Mouse (Mus musculus) MEL (cell line): ENCODE measurements at regions not wholly inside any gene's neighbourhood (a gene's known extent, or its start where the extent isn't known, plus 50 kb on each side); places are given as distances from the start of the nearest gene placed in this dataset.

Experiments
- DNase-seq: peaks from one replicate; pipeline ENCODE4 v3.0.0; 2011; ENCODE audit warnings: low read depth, low spot score
- H3K27ac ChIP-seq: 2 replicates; pipeline ENCODE4 v1.5.1; 2012; ENCODE audit warnings: low read depth, mild to moderate bottlenecking, control low read depth, low read length, moderate library complexity; ENCODE audit not compliant: control insufficient read depth
- H3K27me3 ChIP-seq, 2 experiments: fragments of 150-350 bp in 1 of 2; sonication (generic) in 1 of 2; 2 replicates each; pipeline ENCODE4 v1.6.1; 2012; ENCODE audit warnings: low read length in 2 of 2, mild to moderate bottlenecking in 2 of 2, improper control_type of control experiment in 1 of 2, moderate library complexity in 1 of 2; ENCODE audit not compliant: insufficient read depth in 2 of 2, control insufficient read depth in 1 of 2
- H3K36me3 ChIP-seq, 2 experiments: 2 replicates each; pipeline ENCODE4 v1.6.1; 2012 to 2014; ENCODE audit warnings: low read length in 2 of 2, improper control_type of control experiment in 1 of 2, inconsistent platforms in 1 of 2, mild to moderate bottlenecking in 1 of 2; ENCODE audit not compliant: insufficient read depth in 2 of 2, control insufficient read depth in 1 of 2
- H3K4me1 ChIP-seq, 2 experiments: fragments of 150-350 bp in 1 of 2; sonication (generic) in 1 of 2; 2 replicates each; pipeline ENCODE4 v1.6.1; 2012; ENCODE audit warnings: low read length in 2 of 2, improper control_type of control experiment in 1 of 2, mild to moderate bottlenecking in 1 of 2; ENCODE audit not compliant: insufficient read depth in 2 of 2, control insufficient read depth in 1 of 2
- H3K4me3 ChIP-seq, 2 experiments: fragments of 150-350 bp in 1 of 2; sonication (generic) in 1 of 2; 2 replicates each; pipeline ENCODE4 v1.5.1; 2012; ENCODE audit warnings: low read depth in 2 of 2, low read length in 2 of 2, mild to moderate bottlenecking in 2 of 2, moderate library complexity in 2 of 2, control low read depth in 1 of 2, improper control_type of control experiment in 1 of 2; ENCODE audit not compliant: control insufficient read depth in 1 of 2, insufficient read depth in 1 of 2
- H3K79me2 ChIP-seq: 2 replicates; pipeline ENCODE4 v1.6.1; 2012; ENCODE audit warnings: mild to moderate bottlenecking, low read length, moderate library complexity; ENCODE audit not compliant: control insufficient read depth, poor library complexity, insufficient read depth
- H3K9ac ChIP-seq: 2 replicates; pipeline ENCODE4 v1.6.1; 2012; ENCODE audit warnings: low read depth, mild to moderate bottlenecking, control low read depth, low read length, moderate library complexity; ENCODE audit not compliant: control insufficient read depth, poor library complexity, severe bottlenecking
- H3K9me3 ChIP-seq: fragments of 150-350 bp; sonication (generic); replicated peaks from 2 replicates; pipeline ENCODE4 v1.6.1; 2012; ENCODE audit warnings: mild to moderate bottlenecking, low read length, improper control_type of control experiment, moderate library complexity; ENCODE audit not compliant: insufficient read depth
- CTCF ChIP-seq, 3 experiments: IDR thresholded peaks in 2 of 3; conservative IDR thresholded peaks in 1 of 3; 2 replicates each; pipeline ENCODE4 v1.5.1; 2011 to 2012; ENCODE audit warnings: low read length in 3 of 3, low read depth in 2 of 3, mild to moderate bottlenecking in 2 of 3, improper control_type of control experiment in 1 of 3, inconsistent platforms in 1 of 3, mixed read lengths in 1 of 3, moderate library complexity in 1 of 3; ENCODE audit not compliant: control insufficient read depth in 1 of 3, insufficient read depth in 1 of 3, poor library complexity in 1 of 3, severe bottlenecking in 1 of 3
- E2F4 ChIP-seq: IDR thresholded peaks from 2 replicates; pipeline ENCODE4 v1.6.1; 2011; ENCODE audit warnings: low read depth, low read length, improper control_type of control experiment, borderline replicate concordance
- EP300 ChIP-seq, 2 experiments: IDR thresholded peaks; 2 replicates each; pipeline ENCODE4 v1.6.1; 2011; ENCODE audit warnings: improper control_type of control experiment in 2 of 2, low read length in 2 of 2, low read depth in 1 of 2, mild to moderate bottlenecking in 1 of 2
- ETS1 ChIP-seq: IDR thresholded peaks from 2 replicates; pipeline ENCODE4 v1.6.1; 2012; ENCODE audit warnings: low read depth, mild to moderate bottlenecking, inconsistent platforms, low read length, improper control_type of control experiment, moderate library complexity
- GABPA ChIP-seq: IDR thresholded peaks from 2 replicates; pipeline ENCODE4 v1.6.1; 2012; ENCODE audit warnings: low read depth, mild to moderate bottlenecking, inconsistent platforms, low read length, improper control_type of control experiment, moderate library complexity
- GATA1 ChIP-seq: IDR thresholded peaks from 2 replicates; pipeline ENCODE4 v1.6.1; 2011; ENCODE audit warnings: low read depth, low read length, improper control_type of control experiment
- MAFK ChIP-seq: IDR thresholded peaks from 2 replicates; pipeline ENCODE4 v1.6.1; 2011; ENCODE audit warnings: low read depth, mild to moderate bottlenecking, low read length, improper control_type of control experiment, borderline replicate concordance
- MAX ChIP-seq: IDR thresholded peaks from 2 replicates; pipeline ENCODE4 v1.6.1; 2011; ENCODE audit warnings: low read length, improper control_type of control experiment
- MEF2A ChIP-seq: IDR thresholded peaks from 2 replicates; pipeline ENCODE4 v1.6.1; 2014; ENCODE audit warnings: low read depth, mild to moderate bottlenecking, inconsistent platforms, low read length, improper control_type of control experiment; ENCODE audit not compliant: poor library complexity, insufficient replicate concordance, severe bottlenecking; ENCODE audit errors: extremely low read depth
- MXI1 ChIP-seq: IDR thresholded peaks from 2 replicates; pipeline ENCODE4 v1.6.1; 2011; ENCODE audit warnings: mild to moderate bottlenecking, low read depth, low read length, improper control_type of control experiment
- MYC ChIP-seq: IDR thresholded peaks from 2 replicates; pipeline ENCODE4 v1.6.1; 2011; ENCODE audit warnings: low read depth, mild to moderate bottlenecking, low read length, improper control_type of control experiment, moderate library complexity
- NELFE ChIP-seq: IDR thresholded peaks from 2 replicates; pipeline ENCODE4 v1.6.1; 2011; ENCODE audit warnings: low read depth, low read length, improper control_type of control experiment
- NRF1 ChIP-seq: IDR thresholded peaks from 2 replicates; pipeline ENCODE4 v1.6.1; 2014; ENCODE audit warnings: low read depth, mild to moderate bottlenecking, inconsistent platforms, low read length, improper control_type of control experiment, moderate library complexity; ENCODE audit not compliant: poor library complexity, insufficient read depth, severe bottlenecking
- POLR2AphosphoS2 ChIP-seq: IDR thresholded peaks from 2 replicates; pipeline ENCODE4 v1.6.1; 2011; ENCODE audit warnings: low read length, improper control_type of control experiment
- RAD21 ChIP-seq: IDR thresholded peaks from 2 replicates; pipeline ENCODE4 v1.6.1; 2011; ENCODE audit warnings: mild to moderate bottlenecking, low read depth, low read length, improper control_type of control experiment
- SIN3A ChIP-seq: IDR thresholded peaks from 2 replicates; pipeline ENCODE4 v1.6.1; 2012; ENCODE audit warnings: low read length, improper control_type of control experiment, inconsistent platforms
- SMC3 ChIP-seq: IDR thresholded peaks from 2 replicates; pipeline ENCODE4 v1.6.1; 2011; ENCODE audit warnings: low read depth, low read length, improper control_type of control experiment
- TAL1 ChIP-seq: IDR thresholded peaks from 2 replicates; pipeline ENCODE4 v1.6.1; 2012; ENCODE audit warnings: mild to moderate bottlenecking, inconsistent platforms, low read length, moderate library complexity, mixed read lengths
- UBTF ChIP-seq: IDR thresholded peaks from 2 replicates; pipeline ENCODE4 v1.6.1; 2012; ENCODE audit warnings: low read depth, mild to moderate bottlenecking, inconsistent platforms, low read length, improper control_type of control experiment, moderate library complexity, borderline replicate concordance; ENCODE audit not compliant: insufficient read depth
- USF1 ChIP-seq: IDR thresholded peaks from 2 replicates; pipeline ENCODE4 v1.6.1; 2014; ENCODE audit warnings: low read depth, mild to moderate bottlenecking, inconsistent platforms, low read length, improper control_type of control experiment, moderate library complexity
- USF2 ChIP-seq, 2 experiments: IDR thresholded peaks; 2 replicates each; pipeline ENCODE4 v1.6.1; 2011 to 2012; ENCODE audit warnings: improper control_type of control experiment in 2 of 2, low read length in 2 of 2, borderline replicate concordance in 1 of 2, inconsistent platforms in 1 of 2, low read depth in 1 of 2, mild to moderate bottlenecking in 1 of 2; ENCODE audit not compliant: insufficient read depth in 1 of 2
- ZC3H11A ChIP-seq: IDR thresholded peaks from 2 replicates; pipeline ENCODE4 v1.6.1; 2012; ENCODE audit warnings: low read depth, mild to moderate bottlenecking, inconsistent platforms, low read length, improper control_type of control experiment
- ZKSCAN1 ChIP-seq: IDR thresholded peaks from 2 replicates; pipeline ENCODE4 v1.6.1; 2012; ENCODE audit warnings: low read depth, mild to moderate bottlenecking, inconsistent platforms, low read length, improper control_type of control experiment, moderate library complexity
- ZMIZ1 ChIP-seq: IDR thresholded peaks from 2 replicates; pipeline ENCODE4 v1.6.1; 2012; ENCODE audit warnings: low read depth, mild to moderate bottlenecking, inconsistent platforms, low read length, improper control_type of control experiment, moderate library complexity

DNA sequence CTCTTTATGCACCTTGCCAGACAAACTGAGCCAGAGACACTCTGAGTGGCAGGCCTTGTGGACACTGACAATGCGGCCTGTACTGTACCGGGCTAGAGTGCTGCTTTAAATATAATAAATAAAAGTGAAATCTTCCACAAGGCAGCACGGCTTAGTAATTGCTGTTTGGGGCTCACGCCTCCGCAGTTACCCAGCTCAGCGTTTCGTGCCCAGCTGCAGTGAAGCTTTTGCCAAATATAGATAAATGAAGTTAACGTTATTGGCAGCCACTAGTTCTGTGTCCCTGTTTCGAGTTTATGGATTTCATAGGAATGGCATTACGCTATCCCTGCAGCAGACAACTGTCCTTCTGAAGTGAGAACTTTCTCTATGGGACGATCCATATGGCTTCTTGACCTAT, 429.7 kb upstream of the Id2 start:
- Histone ChIP-seq H3K4me3 (no peak overlapping the region), H3K27me3 (no peaks in the 10 kb centered on the region), H3K36me3 (no peaks in the 10 kb centered on the region), H3K27ac (no peak overlapping the region), H3K9me3 (no peaks in the 10 kb centered on the region), H3K4me1 (no peaks in the 10 kb centered on the region), H3K9ac (no peak overlapping the region), H3K79me2 (no peaks in the 10 kb centered on the region)
- TF ChIP-seq SIN3A (no peak), UBTF (no peak), EP300 (IDR thresholded peaks at IDR 0.05; ENCODE audit: low read depth in 1 of 2, low read length in 2 of 2) (no peak), TAL1 (no peak), ZKSCAN1 (no peak), MAFK (no peak), USF2 (IDR thresholded peaks at IDR 0.05; ENCODE audit: borderline replicate concordance in 1 of 2, insufficient read depth in 1 of 2, low read depth in 1 of 2, low read length in 2 of 2) (no peak), GABPA (no peak)
- DNase-seq = no peak

DNA sequence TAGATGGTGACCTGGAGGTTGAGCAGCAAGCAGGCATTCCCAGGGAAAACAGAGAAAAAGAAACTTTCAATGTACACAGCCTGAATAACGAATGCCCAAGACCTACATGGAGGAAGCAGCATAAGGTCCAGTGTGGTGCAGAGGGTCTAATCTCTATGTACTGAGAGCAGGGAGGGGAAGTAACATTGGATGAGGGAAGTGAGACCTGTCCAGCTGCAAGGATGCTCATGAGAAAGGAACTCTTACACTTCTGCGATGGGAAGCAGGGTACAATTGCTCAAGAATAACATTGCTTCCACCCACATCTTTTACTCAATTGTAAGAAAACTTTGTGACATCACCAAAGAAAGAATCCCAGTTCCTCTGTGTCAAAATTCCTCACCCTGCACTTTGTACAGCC, 419.8 kb upstream of the Id2 start:
- Histone ChIP-seq H3K27ac (no peak overlapping the region), H3K79me2 (no peaks in the 10 kb centered on the region), H3K9ac (no peak overlapping the region), H3K36me3 (no peaks in the 10 kb centered on the region), H3K4me3 (no peak overlapping the region), H3K27me3 (no peaks in the 10 kb centered on the region), H3K9me3 (no peaks in the 10 kb centered on the region), H3K4me1 (no peaks in the 10 kb centered on the region)
- TF ChIP-seq NELFE = no peak
- TF ChIP-seq MAX = no peak
- TF ChIP-seq MXI1 = no peak
- no peak for TF ChIP-seq EP300 (IDR thresholded peaks at IDR 0.05; ENCODE audit: low read depth in 1 of 2, low read length in 2 of 2)
- no peak for TF ChIP-seq SMC3
- no peak for TF ChIP-seq POLR2AphosphoS2
- no peak for TF ChIP-seq ZMIZ1
- no peak for TF ChIP-seq USF2 (IDR thresholded peaks at IDR 0.05; ENCODE audit: borderline replicate concordance in 1 of 2, insufficient read depth in 1 of 2, low read depth in 1 of 2, low read length in 2 of 2)
- TF ChIP-seq MYC = no peak
- no peak for TF ChIP-seq ZC3H11A
- no peak for TF ChIP-seq GATA1
- TF ChIP-seq NRF1 = no peak
- no peak for TF ChIP-seq ETS1
- TF ChIP-seq RAD21 = no peak
- no peak for TF ChIP-seq USF1
- TF ChIP-seq MEF2A = no peak
- TF ChIP-seq E2F4 = no peak
- no peak for TF ChIP-seq CTCF (IDR thresholded peaks at IDR 0.05 in 2 of 3, conservative IDR thresholded peaks at IDR 0.05 in 1 of 3; ENCODE audit: control insufficient read depth in 1 of 3, insufficient read depth in 1 of 3, low read depth in 2 of 3, low read length in 3 of 3, poor library complexity in 1 of 3, severe bottlenecking in 1 of 3)
- DNase-seq = no peak
